16 mouse cellular contexts compared by ENCODE assay signal in genomic region chr9:82709991-82710593, GRCm38 (mm10).
DNase-seq lines count a peak whose midpoint lies in the region; ATAC-seq and TF ChIP-seq lines count a peak whose summit lies in the region.
"Had no signal": no experiment of that assay in that cellular context is flagged by ENCODE, and none has a peak within 500 bp of the region (broad histone marks: within the 10 kb centered on the region; RNA-seq: fewer than 3 reads in every experiment).

No protein-coding gene starts in this region.

- no peaks in the 10 kb centered on the region for H3K9me3 ChIP-seq in midbrain, embryonic 14.5 days (ENCODE audit: control insufficient read depth, low read length)
- no peaks in the 10 kb centered on the region for H3K9me3 ChIP-seq in midbrain, postnatal 0 days (ENCODE audit: low read length)
- H3K9me3 ChIP-seq in forebrain, embryonic 13.5 days (replicated peaks) = no peaks in the 10 kb centered on the region
- no peaks in the 10 kb centered on the region for H3K9me3 ChIP-seq in liver, embryonic 11.5 days (ENCODE audit: control insufficient read depth, low read length)
- H3K9me3 ChIP-seq: embryonic facial prominence, embryonic 15.5 days; heart, embryonic 10.5 days had no signal

- no peaks in the 10 kb centered on the region for H3K4me1 ChIP-seq in midbrain, embryonic 14.5 days (ENCODE audit: control insufficient read depth, insufficient read depth, low read length)
- no peaks in the 10 kb centered on the region for H3K4me1 ChIP-seq in midbrain, postnatal 0 days (ENCODE audit: insufficient read depth, low read length)
- peaks cover 18% of the 10 kb centered on the region for H3K4me1 ChIP-seq in forebrain, embryonic 13.5 days
- H3K4me1 ChIP-seq in liver, embryonic 11.5 days (replicated peaks; ENCODE audit: control insufficient read depth, insufficient read depth, low read length) = no peaks in the 10 kb centered on the region
- H3K4me1 ChIP-seq: embryonic facial prominence, embryonic 15.5 days; heart, embryonic 10.5 days had no signal

- no peak overlapping the region for H3ac ChIP-seq in myocyte (ENCODE audit: control insufficient read depth, insufficient read length)

- no peak overlapping the region for H3K4me3 ChIP-seq in midbrain, embryonic 14.5 days (replicated peaks; ENCODE audit: low read depth, low read length)
- H3K4me3 ChIP-seq in midbrain, postnatal 0 days (ENCODE audit: low read depth, low read length) = no peak overlapping the region
- H3K4me3 ChIP-seq in forebrain, embryonic 13.5 days = no peak overlapping the region
- H3K4me3 ChIP-seq in myocyte = no peak overlapping the region
- no peak overlapping the region for H3K4me3 ChIP-seq in liver, embryonic 11.5 days (ENCODE audit: low read depth, low read length)
- H3K4me3 ChIP-seq: embryonic facial prominence, embryonic 15.5 days; heart, embryonic 10.5 days had no signal

- ATAC-seq in midbrain, embryonic 14.5 days (ENCODE audit: low FRiP score, low TSS enrichment) = no peak
- no peak for ATAC-seq in midbrain, postnatal 0 days (ENCODE audit: low FRiP score)
- ATAC-seq in forebrain, embryonic 13.5 days = 0 out of 2 replicates have a peak, but pooled peaks have one; percentile 59
- ATAC-seq in granulocyte monocyte progenitor cell, adult 5-6 weeks (replicated peaks; ENCODE audit: poor library complexity, severe bottlenecking) = no peak
- no peak for ATAC-seq in liver, embryonic 11.5 days (replicated peaks; ENCODE audit: low FRiP score)
- ATAC-seq: inflammation-experienced regulatory T-cells, adult 6 months had no signal

- TF ChIP-seq CTCF in midbrain, postnatal 0 days (IDR thresholded peaks at IDR 0.05) = no peak

- H3K79me2 ChIP-seq in myocyte (ENCODE audit: control insufficient read depth, insufficient read depth) = no peaks in the 10 kb centered on the region

- TF ChIP-seq POLR2A in myocyte (IDR thresholded peaks at IDR 0.05; ENCODE audit: insufficient read length, low read depth) = no peak

- DNase-seq in gastrocnemius, adult 18-20 months (ENCODE audit: low spot score) = peak; percentile 1
- no peak for DNase-seq in gastrocnemius, adult 8-10 months (ENCODE audit: low spot score in 2 of 2)
- DNase-seq in midbrain, embryonic 14.5 days = peak; percentile 4
- DNase-seq in midbrain, postnatal 0 days (ENCODE audit: low spot score) = no peak
- no peak for DNase-seq in liver, embryonic 11.5 days (ENCODE audit: low spot score)
- DNase-seq: adrenal gland, postnatal 36 days; kidney, postnatal 10 days; lung, postnatal 36 days; thymus, postnatal 4 days had no signal

- H3K9ac ChIP-seq in midbrain, embryonic 14.5 days (replicated peaks; ENCODE audit: low read length) = no peak overlapping the region
- no peak overlapping the region for H3K9ac ChIP-seq in midbrain, postnatal 0 days (replicated peaks; ENCODE audit: low read length, poor library complexity, severe bottlenecking)
- no peak overlapping the region for H3K9ac ChIP-seq in forebrain, embryonic 13.5 days
- no peak overlapping the region for H3K9ac ChIP-seq in liver, embryonic 11.5 days (ENCODE audit: low read depth, low read length)
- H3K9ac ChIP-seq: embryonic facial prominence, embryonic 15.5 days had no signal

- H3K36me3 ChIP-seq in midbrain, embryonic 14.5 days (ENCODE audit: control insufficient read depth, insufficient read depth, low read length) = no peaks in the 10 kb centered on the region
- H3K36me3 ChIP-seq in midbrain, postnatal 0 days (ENCODE audit: insufficient read depth, low read length) = no peaks in the 10 kb centered on the region
- no peaks in the 10 kb centered on the region for H3K36me3 ChIP-seq in forebrain, embryonic 13.5 days (ENCODE audit: poor library complexity, severe bottlenecking)
- no peaks in the 10 kb centered on the region for H3K36me3 ChIP-seq in myocyte (ENCODE audit: control insufficient read depth, insufficient read depth)
- no peaks in the 10 kb centered on the region for H3K36me3 ChIP-seq in liver, embryonic 11.5 days (ENCODE audit: control insufficient read depth, insufficient read depth, low read length)
- H3K36me3 ChIP-seq: embryonic facial prominence, embryonic 15.5 days; heart, embryonic 10.5 days had no signal

- WGBS in midbrain, embryonic 14.5 days = 69% methylated on average over 12 of the region's 12 CpGs
- 65% methylated on average over 12 of the region's 12 CpGs for WGBS in midbrain, postnatal 0 days
- whole genome bisulfite sequencing in forebrain, embryonic 13.5 days = 43% methylated on average over 12 of the region's 12 CpGs
- 75% methylated on average over 12 of the region's 12 CpGs for WGBS in liver, embryonic 11.5 days

- H3K27ac ChIP-seq in midbrain, embryonic 14.5 days (replicated peaks; ENCODE audit: low read depth, low read length) = no peak overlapping the region
- H3K27ac ChIP-seq in midbrain, postnatal 0 days (ENCODE audit: low read depth, low read length) = no peak overlapping the region
- no peak overlapping the region for H3K27ac ChIP-seq in forebrain, embryonic 13.5 days
- H3K27ac ChIP-seq in liver, embryonic 11.5 days (ENCODE audit: low read depth, low read length) = no peak overlapping the region
- H3K27ac ChIP-seq: embryonic facial prominence, embryonic 15.5 days; heart, embryonic 10.5 days; stomach, postnatal 0 days had no signal

- no peaks in the 10 kb centered on the region for H3K27me3 ChIP-seq in midbrain, embryonic 14.5 days (ENCODE audit: control insufficient read depth, insufficient read depth, low read length)
- no peaks in the 10 kb centered on the region for H3K27me3 ChIP-seq in midbrain, postnatal 0 days (ENCODE audit: insufficient read depth, low read length)
- no peaks in the 10 kb centered on the region for H3K27me3 ChIP-seq in forebrain, embryonic 13.5 days
- H3K27me3 ChIP-seq in myocyte (ENCODE audit: control insufficient read depth, insufficient read depth, insufficient read length) = no peaks in the 10 kb centered on the region
- no peaks in the 10 kb centered on the region for H3K27me3 ChIP-seq in liver, embryonic 11.5 days (replicated peaks; ENCODE audit: control insufficient read depth, insufficient read depth, low read length)
- H3K27me3 ChIP-seq: embryonic facial prominence, embryonic 15.5 days had no signal

- H3K4me2 ChIP-seq in midbrain, embryonic 14.5 days (ENCODE audit: low read length) = no peak overlapping the region
- H3K4me2 ChIP-seq in midbrain, postnatal 0 days (ENCODE audit: low read depth, low read length, poor library complexity, severe bottlenecking) = no peak overlapping the region
- H3K4me2 ChIP-seq in forebrain, embryonic 13.5 days = peak overlapping the region; percentile 12; the same call in 1 of the 2 replicates
- H3K4me2 ChIP-seq in myocyte (ENCODE audit: low read depth) = peak overlapping the region; percentile 55
- no peak overlapping the region for H3K4me2 ChIP-seq in liver, embryonic 11.5 days
- H3K4me2 ChIP-seq: embryonic facial prominence, embryonic 15.5 days had no signal

TF ChIP-seq in myocyte, 11 proteins besides CTCF, POLR2A, EP300 and RAD21:
- TF ChIP-seq TCF12 (IDR thresholded peaks at IDR 0.05; ENCODE audit: insufficient read depth, poor library complexity, severe bottlenecking) (no peak), MAX (IDR thresholded peaks at IDR 0.05; ENCODE audit: low read depth) (no peak), SRF (IDR thresholded peaks at IDR 0.05; ENCODE audit: control insufficient read depth, insufficient read length, low read depth) (no peak), MYOG (IDR thresholded peaks at IDR 0.05; ENCODE audit: control insufficient read depth in 1 of 3, insufficient read depth in 1 of 3, insufficient read length in 2 of 3, low read depth in 2 of 3) (no peak), MYOD1 (IDR thresholded peaks at IDR 0.05; ENCODE audit: control insufficient read depth in 1 of 3, insufficient read length in 2 of 3, low read depth in 2 of 3) (no peak), POLR2AphosphoS2 (IDR thresholded peaks at IDR 0.05; ENCODE audit: insufficient read length, low read depth) (no peak), CEBPB (IDR thresholded peaks at IDR 0.05; ENCODE audit: insufficient read depth, poor library complexity, severe bottlenecking) (no peak), REST (IDR thresholded peaks at IDR 0.05; ENCODE audit: insufficient read depth, insufficient read length) (no peak), TCF3 (IDR thresholded peaks at IDR 0.05; ENCODE audit: insufficient read length, low read depth) (no peak), USF1 (IDR thresholded peaks at IDR 0.05; ENCODE audit: low read depth) (no peak), E2F4 (IDR thresholded peaks at IDR 0.05; ENCODE audit: insufficient read depth) (no peak)

Comparison
In these comparisons a context has a peak if more than half of its experiments do, and no peak if none do; other contexts are left out.
1. DNase-seq: peak in gastrocnemius, adult 18-20 months (single experiment) and midbrain, embryonic 14.5 days (single experiment); none in gastrocnemius, adult 8-10 months (0 of 2), midbrain, postnatal 0 days (single experiment) and liver, embryonic 11.5 days (single experiment).
2. H3K4me2 ChIP-seq: peak in forebrain, embryonic 13.5 days (single experiment) and myocyte (single experiment); none in midbrain, embryonic 14.5 days (single experiment), midbrain, postnatal 0 days (single experiment) and liver, embryonic 11.5 days (single experiment).